Mouse (Mus musculus): ENCODE measurements around the gene Gm17359.
A peak's percentile ranks its signal among the peaks of the same experiment; 100 is the strongest.

The Gm17359 gene

DNA sequence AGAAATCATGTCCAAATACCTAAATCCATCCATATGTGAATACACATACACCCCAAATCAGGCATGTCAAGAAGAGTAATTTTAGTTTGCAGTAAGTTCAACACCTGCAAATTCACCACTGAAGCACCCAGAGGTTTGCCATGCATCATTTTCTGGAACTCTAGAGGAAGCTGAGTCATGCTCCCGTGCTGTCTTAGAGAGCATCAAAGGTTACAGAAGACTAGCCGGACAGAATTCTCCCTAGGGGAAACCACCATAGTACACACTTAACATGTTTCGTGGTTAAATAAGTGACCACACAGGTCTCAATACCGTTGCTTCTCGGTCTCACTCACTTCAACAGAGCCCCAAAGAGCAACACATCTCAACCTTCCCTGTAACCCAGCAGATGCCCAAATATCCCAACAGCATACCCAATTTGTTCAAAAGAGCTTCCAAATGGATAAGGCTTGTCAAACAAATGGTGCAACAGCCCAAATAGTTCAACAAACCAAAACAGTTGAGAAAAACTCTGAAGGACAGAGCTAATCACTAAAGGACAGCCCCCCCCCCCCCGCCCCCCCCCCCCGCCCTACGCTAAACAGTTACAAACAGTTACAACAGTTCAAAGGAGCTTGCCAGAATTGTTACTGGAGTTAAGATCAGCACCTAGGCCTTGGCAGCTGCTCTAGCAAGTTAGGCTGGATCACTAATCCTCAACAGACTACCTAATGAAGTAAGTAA, at the start of gene Gm17359:
Gm17359 (plus strand) TSS at position 618 of the 723 bp plus-strand sequence.
- peak; percentile 16 for DNase-seq (ENCODE audit: low read depth)

DNA sequence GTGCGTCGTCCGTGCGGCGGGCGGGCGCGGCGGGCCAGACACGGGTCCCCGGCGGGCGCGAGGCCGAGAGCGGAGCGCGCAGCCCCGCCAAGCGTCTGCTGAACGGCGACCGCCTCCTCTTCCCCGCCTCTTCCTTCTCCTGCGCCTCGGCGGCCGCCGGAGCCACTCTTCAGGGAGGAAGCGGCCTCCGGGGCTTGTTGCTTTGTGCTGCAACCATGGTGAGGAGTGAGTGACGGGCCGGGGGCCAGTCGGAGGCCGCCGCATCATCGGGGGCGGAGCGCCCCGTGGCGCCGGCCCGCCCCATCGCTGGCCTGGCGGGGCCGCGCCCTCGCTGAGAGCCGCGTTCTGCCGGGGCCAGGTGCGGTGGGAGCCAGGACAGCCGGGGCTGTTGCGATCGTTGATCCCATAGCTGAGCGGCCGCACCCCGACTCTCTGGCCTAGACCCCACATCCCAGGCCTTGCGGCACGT, 49.3 kb upstream of the Gm17359 start:
- peak; percentile 70 for DNase-seq (ENCODE audit: low read depth)

DNA sequence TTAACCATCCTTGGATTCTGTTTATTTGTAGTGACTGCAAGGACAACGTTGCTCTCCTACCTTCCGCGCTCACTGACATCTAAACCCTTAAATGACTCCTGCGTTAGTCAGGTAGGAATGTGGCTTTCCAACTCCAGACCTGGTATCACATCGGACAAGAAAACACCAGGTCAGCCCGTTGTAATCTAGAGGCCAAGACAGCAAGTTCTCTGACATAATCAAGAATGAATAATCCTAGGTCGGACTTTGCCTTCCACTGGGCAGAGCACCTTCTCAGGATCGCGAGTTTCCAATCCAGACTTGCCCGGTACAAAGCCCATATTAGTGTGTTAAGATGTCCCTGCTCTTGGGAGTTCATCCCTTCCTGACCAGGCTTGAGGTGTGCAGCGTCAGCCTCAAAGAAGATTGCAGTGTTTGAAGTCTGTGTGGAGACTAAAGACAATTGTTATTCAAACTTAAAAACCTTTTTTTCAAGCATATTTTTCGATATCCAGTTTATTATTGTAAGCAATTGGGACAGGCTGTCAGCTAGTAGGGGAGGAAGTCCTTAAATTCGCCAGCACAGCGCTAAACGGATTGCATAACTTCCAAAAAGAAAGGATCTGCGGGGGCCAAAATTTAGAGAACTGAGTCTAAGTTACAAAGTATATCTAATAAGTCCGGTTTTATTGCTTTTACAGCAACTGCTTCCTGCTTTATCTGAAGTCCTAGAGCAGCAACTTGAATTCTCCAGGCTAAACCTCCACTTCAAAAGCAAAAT, 48.6 kb upstream of the Gm17359 start:
- no peak for DNase-seq (ENCODE audit: low read depth)

DNA sequence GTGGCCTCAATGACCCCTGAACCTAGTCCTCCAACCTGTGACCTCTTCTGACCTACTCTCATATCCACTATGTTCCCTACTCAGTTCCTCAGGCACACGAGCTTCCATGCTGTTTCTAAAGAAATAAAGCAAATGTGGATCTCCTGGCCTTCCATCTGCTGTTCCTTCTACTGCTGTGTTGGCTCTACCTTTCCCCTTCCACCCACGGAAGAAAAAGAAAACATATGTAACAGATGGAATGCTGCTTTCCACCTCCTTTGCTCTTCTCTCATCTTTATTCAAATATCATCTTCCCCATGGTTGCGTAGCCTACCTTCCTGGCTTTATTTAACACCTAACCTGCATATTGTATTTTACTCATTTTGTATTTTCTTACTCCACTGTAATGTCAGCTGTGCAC, 47.4 kb upstream of the Gm17359 start:
- no peak for DNase-seq (ENCODE audit: low read depth)

DNA sequence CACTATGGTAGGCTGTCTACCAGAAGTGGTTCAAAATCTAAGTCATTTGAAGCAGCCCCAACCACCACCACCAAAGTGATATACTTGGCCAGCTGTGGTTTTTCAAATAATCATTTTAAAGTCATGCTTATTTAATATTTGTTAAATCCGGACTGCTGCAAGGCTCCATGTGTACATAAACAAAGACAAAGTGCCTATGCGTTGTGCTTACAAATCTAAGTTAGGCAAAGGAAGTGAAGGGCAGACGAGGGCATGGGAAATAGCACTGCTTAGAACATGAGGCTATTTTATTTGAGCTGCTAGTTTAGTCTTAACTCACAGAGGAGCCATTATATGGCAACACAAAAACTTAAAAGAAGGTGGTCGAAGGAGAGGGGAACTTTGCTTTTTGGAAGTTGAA, 43.4 kb upstream of the Gm17359 start:
- DNase-seq (ENCODE audit: low read depth): no peak

DNA sequence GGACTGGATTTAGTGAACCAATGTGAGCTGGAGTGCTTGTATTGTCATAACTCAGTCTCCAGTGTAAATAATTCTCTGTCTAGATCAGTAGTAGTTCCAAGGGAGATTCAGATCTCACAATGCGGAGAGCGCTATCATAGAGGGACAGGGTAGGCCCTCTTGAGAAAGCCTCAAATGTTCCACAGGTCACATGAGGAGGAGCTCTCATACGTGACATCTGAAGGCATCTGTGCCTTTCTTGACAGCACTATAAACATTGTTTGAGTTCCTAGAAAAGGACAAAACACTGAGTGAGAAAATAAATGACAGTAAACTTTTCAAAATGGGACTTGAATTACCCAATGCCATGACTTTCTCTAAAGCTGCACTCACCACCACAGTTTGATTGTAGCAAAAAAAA, 41.8 kb upstream of the Gm17359 start:
- DNase-seq (ENCODE audit: low read depth): no peak

DNA sequence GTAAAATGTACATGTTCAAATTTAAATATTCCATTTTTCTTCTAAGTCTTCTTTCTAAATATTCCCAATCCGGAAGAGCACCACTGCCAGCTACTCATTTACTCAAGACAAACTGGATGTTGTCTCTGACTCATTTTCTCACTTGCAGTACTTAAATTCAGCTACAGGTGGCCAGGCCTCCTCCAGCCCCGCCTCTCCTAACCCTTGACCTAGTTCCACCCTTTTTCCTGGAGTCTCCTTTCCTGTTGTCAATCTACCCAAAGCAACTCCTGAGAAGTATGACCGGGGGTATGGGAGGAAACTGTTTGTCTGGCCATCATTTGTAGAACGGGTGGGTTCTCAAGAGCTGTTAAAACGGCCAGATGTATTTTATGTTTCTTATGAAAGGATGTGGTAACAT, 40.4 kb upstream of the Gm17359 start:
- DNase-seq (ENCODE audit: low read depth): no peak

DNA sequence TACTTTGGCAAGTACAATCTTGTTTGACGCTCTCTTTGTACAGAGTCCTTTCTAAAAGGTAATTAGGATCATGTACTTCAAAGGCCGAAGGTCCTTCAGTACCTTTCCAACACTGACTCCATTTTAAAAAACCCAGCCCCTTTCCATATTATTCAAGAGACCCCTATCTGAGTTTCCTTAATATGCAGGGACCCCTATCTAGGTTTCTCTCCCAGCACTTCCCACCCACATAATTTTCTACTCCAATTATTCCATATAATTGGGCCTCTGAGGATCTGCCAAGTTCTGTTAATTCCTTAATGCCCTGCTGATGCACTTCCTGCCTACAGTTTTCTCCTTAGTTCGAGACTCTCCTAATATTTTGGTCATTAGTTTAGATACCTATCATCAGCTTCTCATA, 39.9 kb upstream of the Gm17359 start:
- DNase-seq (ENCODE audit: low read depth): no peak

DNA sequence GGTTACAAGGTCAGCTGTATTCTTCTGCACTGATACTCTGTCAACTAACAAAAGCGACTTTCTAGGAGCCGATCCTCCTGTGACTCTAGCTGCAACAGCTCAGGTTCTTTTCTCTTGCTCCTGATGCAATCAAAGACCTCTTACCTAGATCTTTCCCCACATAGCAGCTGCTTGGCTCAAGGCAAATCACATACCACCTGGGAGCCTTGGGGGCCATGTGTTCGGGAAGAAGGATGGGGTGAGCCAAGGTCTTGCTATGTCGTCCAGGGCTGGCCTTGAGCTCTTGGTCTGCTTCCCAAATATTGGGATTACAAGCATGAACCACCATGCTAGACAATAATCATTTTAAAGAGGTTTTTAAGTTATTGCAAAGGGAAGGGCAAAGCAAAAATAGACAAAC, 39.2 kb upstream of the Gm17359 start:
- DNase-seq (ENCODE audit: low read depth): no peak

DNA sequence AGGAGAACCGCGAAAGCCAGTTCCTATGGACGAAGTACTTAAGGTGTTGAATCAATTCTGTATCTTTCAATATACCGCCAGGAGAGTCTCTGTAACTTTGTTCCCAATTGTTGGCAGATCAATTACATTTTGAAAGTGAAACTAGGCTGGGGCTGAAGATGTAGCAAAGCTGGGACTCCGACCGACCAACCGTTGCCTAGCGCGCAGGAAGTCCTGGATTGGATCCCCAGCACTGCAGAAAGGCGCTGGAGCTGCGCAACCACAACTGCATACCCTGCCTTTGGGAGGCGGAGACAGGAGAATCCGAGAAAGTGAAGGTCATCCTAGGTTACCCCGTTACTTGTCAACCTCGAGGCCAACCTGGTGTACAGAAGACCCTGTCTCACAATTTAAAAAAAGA, 37.1 kb upstream of the Gm17359 start:
- DNase-seq (ENCODE audit: low read depth): no peak

DNA sequence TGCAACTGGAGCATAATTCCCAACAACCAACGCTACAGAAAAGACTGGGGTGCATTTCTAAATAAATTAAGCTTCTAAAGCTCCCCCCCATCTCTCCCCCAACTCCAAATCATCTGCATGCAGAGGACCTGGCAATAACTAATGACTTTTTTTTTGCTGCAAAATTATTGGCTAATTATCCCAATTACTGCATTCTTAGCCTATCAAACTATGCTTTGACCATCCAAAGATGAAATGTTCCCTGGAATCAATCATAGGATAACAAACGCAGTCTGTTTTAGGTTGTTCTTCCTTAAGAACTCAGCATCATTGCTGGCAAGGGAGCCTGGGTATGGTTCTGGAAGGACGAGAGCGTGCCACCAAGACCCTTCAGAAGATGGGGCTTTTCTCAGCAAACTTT, 27.9 kb upstream of the Gm17359 start:
- DNase-seq (ENCODE audit: low read depth): no peak

DNA sequence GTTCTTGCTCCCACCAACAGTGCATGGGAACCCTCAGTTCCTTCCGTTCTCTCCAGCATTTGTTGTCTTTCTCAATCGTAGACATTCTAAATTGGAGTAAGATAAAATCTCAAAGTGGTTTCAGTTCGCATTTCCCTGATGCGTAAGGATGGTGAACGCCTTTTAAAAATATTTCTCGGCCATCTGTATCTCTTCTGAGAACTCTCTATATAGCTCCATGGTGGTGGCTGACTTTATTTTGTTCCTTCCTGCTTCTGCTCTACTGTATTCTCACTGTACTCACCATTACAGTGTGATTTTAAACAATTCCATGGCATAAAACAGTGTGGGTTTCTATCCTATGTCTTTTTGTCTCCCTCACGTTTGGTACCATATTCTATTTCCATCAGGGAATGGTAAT, 26.3 kb upstream of the Gm17359 start:
- no peak for DNase-seq (ENCODE audit: low read depth)

DNA sequence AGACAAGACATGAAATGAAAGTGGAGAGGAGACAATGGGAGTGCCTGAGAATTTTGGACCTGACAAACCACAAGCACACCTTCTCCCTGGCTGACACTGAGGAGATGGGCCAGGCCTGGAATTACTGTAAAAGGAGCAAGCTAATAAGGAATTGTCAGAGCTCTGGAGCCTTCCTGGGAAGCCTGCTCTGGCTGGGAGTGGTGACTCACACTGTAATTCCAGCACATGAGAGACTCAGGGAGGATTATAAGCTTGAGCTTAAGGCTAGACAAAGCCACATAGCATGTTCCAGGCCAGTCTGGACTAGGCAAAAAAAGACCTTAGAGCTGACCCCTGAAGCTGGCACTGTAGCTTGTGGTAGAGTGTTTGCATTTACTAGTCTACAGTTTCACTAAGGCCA, 24.6 kb upstream of the Gm17359 start:
- no peak for DNase-seq (ENCODE audit: low read depth)

DNA sequence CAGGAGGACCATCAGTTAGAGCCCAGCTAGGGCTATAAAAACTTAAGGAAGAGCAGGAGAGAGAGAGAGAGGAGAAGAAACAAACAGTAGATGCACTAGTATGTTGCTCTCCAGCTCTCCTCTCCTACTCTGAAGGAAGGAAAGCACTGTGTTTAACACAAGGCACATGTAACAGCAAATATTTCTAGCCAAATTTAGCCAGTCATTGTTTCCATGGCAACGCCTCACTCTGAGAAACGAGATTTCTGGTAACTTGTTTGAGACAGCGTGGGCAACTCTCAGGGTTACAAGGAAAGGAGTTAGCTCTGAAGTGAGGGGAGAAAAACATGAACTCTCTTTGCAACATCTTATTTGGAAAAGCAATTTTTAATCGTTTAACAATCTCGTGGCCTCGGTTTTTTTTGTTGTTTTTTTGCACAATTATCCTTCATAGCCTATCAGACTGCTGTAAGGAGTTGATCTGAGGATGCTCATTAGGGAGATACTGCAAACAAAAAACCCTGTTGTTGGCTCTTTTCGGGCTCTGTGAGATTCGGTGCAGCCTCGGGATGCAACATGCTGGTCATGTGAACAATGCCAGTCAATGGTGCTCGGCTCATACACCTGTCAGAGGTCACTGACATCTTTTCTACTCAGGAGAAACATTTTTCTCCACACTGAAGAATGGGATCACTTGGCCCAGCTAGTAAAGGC, 22.3 kb upstream of the Gm17359 start:
- DNase-seq (ENCODE audit: low read depth): no peak

DNA sequence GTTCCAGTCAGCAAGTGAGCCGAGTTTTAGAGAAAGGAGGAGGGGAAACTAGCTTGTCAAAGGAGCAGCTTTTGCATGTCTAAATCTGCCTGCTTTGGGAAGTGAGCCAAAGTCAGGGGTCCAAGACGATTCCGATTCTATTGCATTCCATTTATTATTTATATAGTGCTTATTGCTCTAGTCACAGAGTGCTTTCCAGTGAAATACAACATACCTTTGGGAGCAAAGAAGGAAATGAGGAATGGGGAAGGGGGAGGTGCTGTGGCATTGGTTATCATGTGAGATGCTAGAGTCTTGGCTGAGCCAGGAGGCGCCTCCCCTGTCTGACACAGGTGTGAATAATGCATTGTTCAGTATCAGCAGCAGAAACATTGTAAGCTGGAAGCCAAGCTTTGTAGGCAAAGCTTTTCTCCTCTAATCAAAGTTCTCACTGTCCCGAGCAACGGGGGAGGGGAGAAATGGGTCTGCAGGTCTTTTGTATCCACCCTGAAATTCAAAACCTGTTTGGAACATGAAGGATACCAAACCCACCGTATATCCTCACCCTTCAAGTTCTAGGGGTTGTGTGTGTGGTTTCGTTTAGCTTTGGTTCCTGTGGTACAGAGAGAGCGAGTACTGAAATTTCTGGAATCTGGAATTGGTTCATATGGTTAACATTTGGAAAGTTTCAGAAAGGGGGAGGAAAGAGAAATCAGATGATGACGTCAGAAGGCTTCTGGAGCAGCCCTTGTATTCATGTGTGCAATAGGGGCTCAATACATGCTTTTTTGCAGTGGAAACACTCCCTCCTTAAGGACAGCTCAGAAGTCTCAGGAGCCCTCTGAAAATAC, 11.5 kb upstream of the Gm17359 start:
- DNase-seq (ENCODE audit: low read depth): no peak

DNA sequence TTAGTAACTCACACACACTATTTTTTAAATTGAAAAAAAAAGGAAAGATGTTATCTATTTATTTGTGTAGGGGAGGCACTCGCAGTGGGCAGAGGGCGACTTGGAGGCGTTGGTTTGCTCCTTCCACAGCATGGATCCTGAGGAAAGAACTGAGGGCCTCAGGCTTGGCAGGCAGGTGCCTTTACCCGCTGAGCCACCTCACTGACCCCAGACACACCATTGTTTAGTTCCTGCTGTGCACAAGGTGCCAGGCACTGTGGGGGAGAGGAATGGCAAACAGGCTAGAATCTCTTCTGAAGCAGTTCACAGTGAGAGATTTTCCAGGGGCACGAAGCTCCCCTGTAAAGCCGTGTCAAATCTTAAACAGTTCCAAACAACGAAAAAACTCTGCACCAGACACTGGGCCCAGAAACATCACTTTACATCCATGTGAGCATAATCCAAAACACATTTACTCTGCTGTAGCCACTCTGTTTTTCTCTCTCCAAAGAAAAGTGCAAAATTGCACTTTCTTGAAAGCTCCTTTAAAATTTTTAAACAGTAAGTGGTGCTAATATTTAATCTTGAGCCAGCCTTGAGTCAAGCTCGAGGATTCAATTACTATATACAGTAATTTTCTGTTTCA, 6.7 kb upstream of the Gm17359 start:
- no peak for DNase-seq (ENCODE audit: low read depth)

DNA sequence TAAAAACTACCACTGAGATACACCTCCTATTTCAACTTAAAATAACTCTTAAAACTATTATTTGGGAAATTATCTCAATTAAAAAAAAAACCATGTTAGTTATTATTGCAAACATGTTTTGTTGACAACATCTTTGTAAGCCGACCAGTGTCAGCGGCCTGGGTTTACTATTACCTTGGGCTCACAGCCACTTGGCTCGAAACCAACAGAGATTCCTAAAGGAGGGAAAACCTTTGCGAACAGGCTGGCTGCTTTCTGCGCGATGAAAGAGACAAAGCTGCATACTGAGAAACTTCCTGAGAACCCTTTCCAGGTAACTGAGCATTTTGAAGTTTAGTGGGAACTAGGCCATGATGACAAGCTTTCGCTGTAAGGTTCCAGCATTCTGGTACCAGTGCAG, 3.4 kb upstream of the Gm17359 start:
- no peak for DNase-seq (ENCODE audit: low read depth)

DNA sequence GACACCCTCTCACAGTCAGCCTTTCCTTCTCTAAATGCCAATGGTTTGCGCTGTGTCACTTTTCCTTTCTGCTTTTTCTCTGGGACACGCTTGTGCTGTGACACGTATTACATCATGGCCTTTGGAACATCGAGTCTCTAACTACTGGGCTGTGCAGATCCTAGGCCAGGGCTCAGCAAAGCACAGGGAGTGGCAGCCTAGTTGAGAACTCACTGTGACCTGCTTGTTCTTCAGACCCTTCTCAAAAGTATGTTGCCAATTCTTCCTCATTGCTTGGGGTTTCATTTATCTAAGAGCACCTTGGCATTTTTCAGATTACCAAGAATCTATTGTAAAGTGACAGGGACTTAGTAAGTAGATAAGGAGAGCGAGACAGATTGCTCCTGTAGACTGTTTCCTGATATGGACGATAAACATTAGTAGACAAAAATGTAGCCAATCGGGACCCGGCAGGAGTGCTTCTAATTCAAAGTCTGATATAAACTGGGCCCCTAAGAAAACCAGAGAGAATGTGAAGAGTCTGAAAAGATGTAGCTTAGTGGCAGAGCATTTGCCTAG, 2.7 kb upstream of the Gm17359 start:
- DNase-seq (ENCODE audit: low read depth): no peak

DNA sequence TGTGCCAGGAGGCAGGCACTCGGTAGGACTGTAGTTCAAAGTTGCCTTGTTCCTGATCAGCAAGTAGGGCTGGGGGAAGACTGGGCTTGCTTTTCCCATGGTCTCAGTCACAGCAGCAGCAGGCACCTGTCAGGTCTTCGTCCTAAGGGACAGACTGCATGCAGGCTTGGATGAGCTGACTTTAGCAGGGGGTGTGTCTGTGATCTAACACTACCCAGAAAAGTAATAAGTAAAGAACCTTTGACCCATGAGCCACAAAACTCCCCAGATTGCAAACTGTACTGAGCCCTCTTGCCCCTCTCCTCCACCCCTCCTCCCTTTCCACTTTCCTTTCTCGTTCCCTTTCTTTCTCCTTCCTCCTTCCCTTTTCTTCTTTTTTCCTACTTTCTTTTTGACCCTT, 4.3 kb downstream of the Gm17359 start:
- no peak for DNase-seq (ENCODE audit: low read depth)

DNA sequence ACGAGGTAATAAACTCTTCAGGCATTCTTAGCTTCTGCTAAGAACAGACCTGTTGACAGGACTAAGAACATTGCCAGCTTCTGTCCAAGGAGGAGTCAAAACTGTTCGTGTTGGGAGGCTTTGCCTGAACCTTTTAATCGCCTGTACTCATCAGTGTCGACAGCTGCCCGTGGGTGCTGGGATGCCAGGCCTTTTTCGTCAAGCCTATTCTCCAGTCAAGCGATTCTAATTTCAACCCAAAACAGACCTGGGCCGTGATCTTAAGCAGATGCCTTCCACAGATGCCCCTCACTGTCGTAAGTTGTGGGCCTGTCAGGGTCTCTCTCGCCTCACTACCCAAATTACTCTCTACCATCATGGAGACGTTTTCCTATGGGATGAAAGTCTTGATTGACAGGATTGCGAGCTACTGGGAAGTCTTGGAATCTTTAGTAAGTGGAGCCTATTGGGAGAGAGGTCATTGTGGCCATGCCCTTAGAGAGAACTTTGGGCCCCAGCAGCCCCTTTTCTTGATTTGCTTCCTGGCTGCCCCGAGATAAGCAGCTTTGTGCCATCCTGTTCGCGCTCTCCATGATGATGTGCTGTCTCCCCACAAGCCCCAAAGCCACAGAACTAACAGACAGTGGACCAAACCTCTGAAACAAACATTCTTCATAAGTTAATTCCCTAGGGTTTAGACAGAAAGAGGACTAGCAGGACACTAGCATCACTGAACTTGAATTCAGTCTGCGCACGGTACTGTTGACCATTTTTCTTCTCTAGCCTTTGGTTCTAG, 6.7 kb downstream of the Gm17359 start:
- no peak for DNase-seq (ENCODE audit: low read depth)

DNA sequence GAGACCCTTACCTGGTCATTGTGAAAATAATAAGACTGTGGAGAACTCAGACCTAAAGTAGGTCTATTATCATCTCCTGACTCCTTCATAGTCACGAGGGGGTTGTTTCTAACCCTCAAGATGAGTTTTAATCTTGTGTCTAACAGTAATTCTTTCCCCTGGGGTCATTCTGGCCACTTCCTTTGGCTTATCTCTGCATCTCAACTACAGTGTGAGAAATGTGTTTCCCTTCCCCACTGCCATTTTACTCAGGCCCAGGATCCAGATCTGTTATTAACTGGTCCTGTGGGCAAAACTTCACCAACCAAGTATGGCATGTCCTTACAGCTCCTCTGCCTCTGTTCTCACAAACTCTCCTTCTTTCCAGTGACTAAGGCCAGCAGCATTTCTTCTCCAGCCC, 12.8 kb downstream of the Gm17359 start:
- no peak for DNase-seq (ENCODE audit: low read depth)
